Mouse (Mus musculus) embryonic fibroblast, embryonic 13.5 days (primary cell): ENCODE measurements around the gene Ugt1a6b.

Experiments used
- CTCF ChIP-seq: IDR thresholded peaks from 2 replicates; pipeline ENCODE4 v1.5.1; 2011; ENCODE audit warnings: mild to moderate bottlenecking, control low read depth, low read length, moderate library complexity, borderline replicate concordance; ENCODE audit not compliant: insufficient read depth
- POLR2A ChIP-seq: IDR thresholded peaks from 2 replicates; pipeline ENCODE4 v1.6.1; 2011; ENCODE audit warnings: low read depth, mild to moderate bottlenecking, control low read depth, low read length, moderate library complexity

DNA sequence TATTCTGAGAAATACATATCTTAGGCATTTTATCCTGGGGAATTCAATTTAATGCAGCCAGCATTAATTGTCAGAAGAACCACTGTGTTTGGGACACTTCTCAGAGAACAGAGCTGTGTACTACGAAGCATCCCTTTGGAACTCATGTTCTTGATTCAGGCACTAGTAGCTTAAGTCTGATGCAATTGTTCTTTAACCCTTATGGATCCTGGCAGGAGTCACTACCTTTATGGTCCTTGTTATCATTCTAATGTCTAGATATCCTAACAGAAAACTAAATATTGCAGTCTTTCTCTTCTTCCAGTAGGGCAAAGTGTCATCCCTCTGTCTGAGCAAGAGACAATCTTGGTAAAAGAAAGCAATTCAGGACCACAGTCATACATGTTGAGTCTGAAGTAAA is 110.0 kb downstream of the Ugt1a6b start:
- TF ChIP-seq CTCF (no peak), POLR2A (no peak)
